Mouse (Mus musculus): ENCODE measurements around the gene Fndc10.

DNA sequence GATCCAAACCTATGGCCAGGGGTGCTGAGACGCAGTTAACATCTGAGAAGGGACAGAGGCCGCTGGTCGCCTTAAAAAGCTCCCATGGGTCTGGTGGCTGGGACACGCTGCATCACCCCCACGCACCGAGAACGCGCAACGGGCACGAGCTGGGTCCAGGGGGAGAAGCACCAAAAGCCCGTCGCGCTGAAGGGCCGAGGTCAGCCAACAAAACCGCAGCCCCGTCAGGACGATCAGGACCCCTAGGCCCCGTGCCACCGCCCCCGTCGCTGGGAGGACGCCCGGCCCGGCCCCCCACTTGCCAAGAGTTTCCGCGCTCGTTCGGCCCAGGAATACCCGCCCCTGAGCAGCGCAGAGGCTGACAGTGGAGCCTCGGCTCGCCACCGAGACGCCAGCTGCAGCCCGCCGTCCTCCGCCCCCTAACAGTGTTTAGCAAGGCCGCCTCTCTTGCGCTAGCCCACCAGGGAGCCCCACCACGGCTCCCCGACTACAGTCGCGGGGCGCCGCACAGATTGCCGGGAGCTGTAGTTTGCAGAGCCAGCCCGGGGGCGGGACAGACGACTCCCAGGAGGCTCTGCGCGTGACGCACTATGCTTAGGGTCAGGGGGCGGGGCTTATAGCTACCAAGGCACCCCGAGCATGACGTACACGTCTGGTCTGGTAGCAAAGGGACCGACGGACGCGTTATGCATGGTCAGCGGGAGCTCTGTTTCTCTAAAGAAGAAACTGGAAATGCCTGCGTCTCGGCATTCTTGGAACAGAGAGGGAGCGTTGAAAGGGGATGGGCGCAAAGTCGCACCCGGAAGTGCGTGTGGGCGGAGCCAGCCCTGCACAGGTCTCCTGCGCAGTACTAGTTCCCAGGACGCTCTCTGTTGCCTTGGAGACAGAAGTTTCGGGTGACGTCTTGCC, 25.2 kb upstream of the Fndc10 start, which contains the start of gene Mib2:
- no peak for TF ChIP-seq CTCF (IDR thresholded peaks at IDR 0.05; ENCODE audit: borderline replicate concordance, insufficient read depth, low read length)
- no peak for TF ChIP-seq POLR2A (IDR thresholded peaks at IDR 0.05; ENCODE audit: low read depth, low read length)
